In genomic region chr5:4009540-4009939, GRCm38 (mm10) we compare ENCODE assay signal across 28 mouse cellular contexts.
A peak's percentile ranks its signal among the peaks of the same experiment; 100 is the strongest.
DNase-seq lines count a peak whose midpoint lies in the region; ATAC-seq and TF ChIP-seq lines count a peak whose summit lies in the region.
"Had no signal": no experiment of that assay in that cellular context is flagged by ENCODE, and none has a peak within 500 bp of the region (broad histone marks: within the 10 kb centered on the region; RNA-seq: fewer than 3 reads in every experiment).

No protein-coding gene starts in this region.

- no peak overlapping the region for H3K4me3 ChIP-seq in forebrain, embryonic 13.5 days
- H3K4me3 ChIP-seq in forebrain, embryonic 10.5 days: no peak overlapping the region
- no peak overlapping the region for H3K4me3 ChIP-seq in layer of hippocampus, adult 2 months
- H3K4me3 ChIP-seq: embryonic facial prominence, embryonic 10.5 days; embryonic facial prominence, embryonic 13.5 days; erythroblast, embryonic 14.5 days; gastrocnemius, adult 2 months; heart, embryonic 13.5 days had no signal

- H3K36me3 ChIP-seq in forebrain, embryonic 13.5 days (ENCODE audit: poor library complexity, severe bottlenecking): peaks cover 69% of the 10 kb centered on the region
- peaks cover 85% of the 10 kb centered on the region for H3K36me3 ChIP-seq in forebrain, embryonic 10.5 days (replicated peaks)

- peak; percentile 70; the same call in 1 of the 2 replicates for ATAC-seq in forebrain, embryonic 13.5 days
- ATAC-seq: activated CD4-positive, CD25-positive, alpha-beta regulatory T cell, adult 4 months; hindbrain, postnatal 0 days; inflammation-experienced regulatory T-cells, adult 6 months; intestine, embryonic 16.5 days had no signal

- H3K4me1 ChIP-seq in forebrain, embryonic 13.5 days: no peaks in the 10 kb centered on the region
- H3K4me1 ChIP-seq in forebrain, embryonic 10.5 days: no peaks in the 10 kb centered on the region
- H3K4me1 ChIP-seq: embryonic facial prominence, embryonic 10.5 days; embryonic facial prominence, embryonic 13.5 days had no signal

- no peak for DNase-seq in forebrain, embryonic 10.5 days (ENCODE audit: extremely low spot score, low spot score)
- peak; percentile 6 to 13 for DNase-seq in layer of hippocampus, adult 2 months (ENCODE audit: low spot score in 2 of 2)
- DNase-seq in layer of hippocampus, postnatal 10 days (ENCODE audit: low spot score in 2 of 2): no peak
- DNase-seq in brain, embryonic 18.5 days (ENCODE audit: low read depth, low spot score): peak; percentile 12
- DNase-seq in spleen, adult 18-20 months: no peak
- no peak for DNase-seq in gastrocnemius, postnatal 14 days
- DNase-seq: adrenal gland, adult 8-10 months; adrenal gland, postnatal 25 days; cerebellum, adult 11-12 months; cerebellum, adult 8-10 months; cerebellum, postnatal 10 days; cerebellum, postnatal 36 days; embryo, embryonic 11 days; gastrocnemius, adult 2 months; gastrocnemius, postnatal 25 days; heart, adult 18-20 months; heart, postnatal 14 days; heart, postnatal 4 days had no signal

- H3K9me3 ChIP-seq in forebrain, embryonic 13.5 days (replicated peaks): no peaks in the 10 kb centered on the region
- H3K9me3 ChIP-seq in forebrain, embryonic 10.5 days: no peaks in the 10 kb centered on the region
- H3K9me3 ChIP-seq: embryonic facial prominence, embryonic 10.5 days; embryonic facial prominence, embryonic 13.5 days; heart, embryonic 13.5 days had no signal

- intact Hi-C loops in gastrocnemius, postnatal 14 days (cut with DNase I; ENCODE audit: low total_unique reads): no loop called here

- TF ChIP-seq CTCF in layer of hippocampus, adult 2 months (conservative IDR thresholded peaks at IDR 0.05): no peak

- WGBS in forebrain, embryonic 13.5 days: 85% methylated on average over 6 of the region's 6 CpGs
- WGBS in forebrain, embryonic 10.5 days: 89% methylated on average over 6 of the region's 6 CpGs

- no peak overlapping the region for H3K27ac ChIP-seq in forebrain, embryonic 13.5 days
- no peak overlapping the region for H3K27ac ChIP-seq in forebrain, embryonic 10.5 days
- H3K27ac ChIP-seq in layer of hippocampus, adult 2 months: no peak overlapping the region
- H3K27ac ChIP-seq: embryonic facial prominence, embryonic 10.5 days; embryonic facial prominence, embryonic 13.5 days; heart, embryonic 13.5 days; hindbrain, embryonic 14.5 days; hindbrain, postnatal 0 days had no signal

- no peaks in the 10 kb centered on the region for H3K27me3 ChIP-seq in forebrain, embryonic 13.5 days
- no peaks in the 10 kb centered on the region for H3K27me3 ChIP-seq in forebrain, embryonic 10.5 days (ENCODE audit: poor library complexity, severe bottlenecking)
- H3K27me3 ChIP-seq: embryonic facial prominence, embryonic 13.5 days; heart, embryonic 13.5 days had no signal

- no peak overlapping the region for H3K4me2 ChIP-seq in forebrain, embryonic 13.5 days
- H3K4me2 ChIP-seq: embryonic facial prominence, embryonic 13.5 days; heart, embryonic 13.5 days; hindbrain, embryonic 14.5 days had no signal

- no peak overlapping the region for H3K9ac ChIP-seq in forebrain, embryonic 13.5 days
- H3K9ac ChIP-seq: embryonic facial prominence, embryonic 13.5 days; heart, embryonic 13.5 days; hindbrain, embryonic 14.5 days had no signal

Comparison
In these comparisons a context has a peak if more than half of its experiments do, and no peak if none do; other contexts are left out.
1. DNase-seq: peak in layer of hippocampus, adult 2 months (2 of 2) and brain, embryonic 18.5 days (single experiment); none in forebrain, embryonic 10.5 days (single experiment), layer of hippocampus, postnatal 10 days (0 of 2), spleen, adult 18-20 months (0 of 2) and gastrocnemius, postnatal 14 days (single experiment).